Mouse (Mus musculus): Measurements from ENCODE around the gene Ccdc113. TPM values are rescaled to one million over a fixed set of nuclear protein-coding genes. Genes with fewer than 3 reads are reported as not detected.
"Not testable (repeated sequence)": the region's sequence is repeated elsewhere in the genome, so short reads cannot be mapped to it uniquely, and the experiment has no call there.

Gene Ccdc113
- polyA plus RNA-seq, 1 experiment: not detected

GRCm38 (mm10) chr8:95596841-95597241 is 63.0 kb downstream of the Ccdc113 start:
- Histone ChIP-seq H3K27ac (ENCODE audit: insufficient read depth, low read depth, low read length) (no peak overlapping the region), H3K4me3 (ENCODE audit: insufficient read depth, low read length) (no peak overlapping the region), H3K4me1 (ENCODE audit: control insufficient read depth, insufficient read depth, low read length) (peaks cover 3% of the 10 kb centered on the region; the same call in 1 of the 2 replicates)
- TF ChIP-seq POLR2A (IDR thresholded peaks at IDR 0.05; ENCODE audit: borderline replicate concordance, low read depth, low read length) (no peak), CTCF (IDR thresholded peaks at IDR 0.05; ENCODE audit: low read depth, low read length) (no peak)

GRCm38 (mm10) chr8:95599861-95600260 is 66.0 kb downstream of the Ccdc113 start:
- peak; percentile 50 for TF ChIP-seq CTCF (IDR thresholded peaks at IDR 0.05; ENCODE audit: low read depth, low read length)
- no peak for TF ChIP-seq POLR2A (IDR thresholded peaks at IDR 0.05; ENCODE audit: borderline replicate concordance, low read depth, low read length)
- Histone ChIP-seq H3K4me1 (ENCODE audit: control insufficient read depth, insufficient read depth, low read length) (no peaks in the 10 kb centered on the region), H3K4me3 (ENCODE audit: insufficient read depth, low read length) (no peak overlapping the region), H3K27ac (ENCODE audit: insufficient read depth, low read depth, low read length) (no peak overlapping the region)

GRCm38 (mm10) chr8:95601306-95601705 is 67.4 kb downstream of the Ccdc113 start:
- TF ChIP-seq CTCF (IDR thresholded peaks at IDR 0.05; ENCODE audit: low read depth, low read length): no peak
- TF ChIP-seq POLR2A (IDR thresholded peaks at IDR 0.05; ENCODE audit: borderline replicate concordance, low read depth, low read length): no peak
- Histone ChIP-seq H3K4me1 (ENCODE audit: control insufficient read depth, insufficient read depth, low read length) (no peaks in the 10 kb centered on the region), H3K4me3 (ENCODE audit: insufficient read depth, low read length) (no peak overlapping the region), H3K27ac (ENCODE audit: insufficient read depth, low read depth, low read length) (no peak overlapping the region)

- Histone ChIP-seq H3K27ac (ENCODE audit: insufficient read depth, low read depth, low read length) (no peak overlapping the region), H3K4me1 (ENCODE audit: control insufficient read depth, insufficient read depth, low read length) (no peaks in the 10 kb centered on the region), H3K4me3 (ENCODE audit: insufficient read depth, low read length) (no peak overlapping the region)
- no peak for TF ChIP-seq CTCF (IDR thresholded peaks at IDR 0.05; ENCODE audit: low read depth, low read length)
- TF ChIP-seq POLR2A (IDR thresholded peaks at IDR 0.05; ENCODE audit: borderline replicate concordance, low read depth, low read length): no peak
Observed at GRCm38 (mm10) chr8:95602168-95602567, 68.3 kb downstream of the Ccdc113 start.

GRCm38 (mm10) chr8:95606509-95606908 is 72.6 kb downstream of the Ccdc113 start:
- not testable (repeated sequence) for H3K4me3 ChIP-seq (ENCODE audit: insufficient read depth, low read length); H3K27ac ChIP-seq (ENCODE audit: insufficient read depth, low read depth, low read length); H3K4me1 ChIP-seq (ENCODE audit: control insufficient read depth, insufficient read depth, low read length)
- peak; percentile 28; the same call in 1 of the 2 replicates for TF ChIP-seq CTCF (IDR thresholded peaks at IDR 0.05; ENCODE audit: low read depth, low read length)

- H3K27ac ChIP-seq (ENCODE audit: insufficient read depth, low read depth, low read length): no peak overlapping the region
- H3K4me3 ChIP-seq (ENCODE audit: insufficient read depth, low read length): no peak overlapping the region
- H3K4me1 ChIP-seq (ENCODE audit: control insufficient read depth, insufficient read depth, low read length): no peaks in the 10 kb centered on the region
- no peak for TF ChIP-seq POLR2A (IDR thresholded peaks at IDR 0.05; ENCODE audit: borderline replicate concordance, low read depth, low read length)
- TF ChIP-seq CTCF (IDR thresholded peaks at IDR 0.05; ENCODE audit: low read depth, low read length): no peak
Observed at GRCm38 (mm10) chr8:95607210-95607609, 73.3 kb downstream of the Ccdc113 start.

Other genes starting within 250 kb of the Ccdc113 start
- gene Cngb1, start 227.5 kb upstream of the Ccdc113 start, polyA plus RNA-seq (2012; ENCODE audit: insufficient read depth, insufficient read length, missing spikeins): 0.59 and 2.7 TPM in 2 replicates
- not detected in 2 replicates for gene Tepp, start 223.5 kb upstream of the Ccdc113 start, polyA plus RNA-seq (2012; ENCODE audit: insufficient read depth, insufficient read length, missing spikeins)
- gene Zfp319, start 202.1 kb upstream of the Ccdc113 start, polyA plus RNA-seq (2012; ENCODE audit: insufficient read depth, insufficient read length, missing spikeins): 6.9 and 7.5 TPM in 2 replicates
- 35.0 and 35.2 TPM in 2 replicates for gene Usb1, start 201.8 kb upstream of the Ccdc113 start, polyA plus RNA-seq (2012; ENCODE audit: insufficient read depth, insufficient read length, missing spikeins)
- gene Mmp15, start 181.8 kb upstream of the Ccdc113 start, polyA plus RNA-seq (2012; ENCODE audit: insufficient read depth, insufficient read length, missing spikeins): not detected in 2 replicates
- 42.8 and 45.7 TPM in 2 replicates for gene Cfap20, start 99.2 kb upstream of the Ccdc113 start, polyA plus RNA-seq (2012; ENCODE audit: insufficient read depth, insufficient read length, missing spikeins)
- gene Csnk2a2, start 44.0 kb upstream of the Ccdc113 start, polyA plus RNA-seq (2012; ENCODE audit: insufficient read depth, insufficient read length, missing spikeins): 64.5 and 66.5 TPM in 2 replicates
- gene Prss54, start 42.3 kb downstream of the Ccdc113 start, polyA plus RNA-seq (2012; ENCODE audit: insufficient read depth, insufficient read length, missing spikeins): not detected in 2 replicates
- gene Gins3, start 99.4 kb downstream of the Ccdc113 start, polyA plus RNA-seq (2012; ENCODE audit: insufficient read depth, insufficient read length, missing spikeins): 6.8 and 7.4 TPM in 2 replicates
- gene Ndrg4, start 142.9 kb downstream of the Ccdc113 start, polyA plus RNA-seq (2012; ENCODE audit: insufficient read depth, insufficient read length, missing spikeins): 0.89 and 1.0 TPM in 2 replicates
- gene Setd6, start 181.8 kb downstream of the Ccdc113 start, polyA plus RNA-seq (2012; ENCODE audit: insufficient read depth, insufficient read length, missing spikeins): 11.2 and 16.2 TPM in 2 replicates